Mouse (Mus musculus) layer of hippocampus, adult 2 months (tissue): ENCODE results near the gene Hormad1. TPM values are rescaled to one million over a fixed set of nuclear protein-coding genes. Genes with fewer than 3 reads are reported as not detected.

Experiments
- DNase-seq, 2 experiments: peaks; one replicate each; pipeline ENCODE4 v3.0.0; 2022; ENCODE audit warnings: low spot score in 2 of 2
- H3K27ac ChIP-seq: fragments of 200-600 bp; 2 replicates; pipeline ENCODE4 v1.8.1; 2022
- H3K4me3 ChIP-seq: fragments of 200-600 bp; 2 replicates; pipeline ENCODE4 v1.8.1; 2022; ENCODE audit warnings: mild to moderate bottlenecking
- CTCF ChIP-seq: fragments of 200-600 bp; conservative IDR thresholded peaks from 2 replicates; pipeline ENCODE4 v1.8.1; 2022; ENCODE audit warnings: antibody characterized with exemption, mild to moderate bottlenecking, moderate library complexity
- total RNA-seq, 2 experiments: library from RNA; stranded (reverse); gene quantifications; 2 replicates each; pipeline ENCODE4 v1.2.3; 2021

Hormad1 gene
- total RNA-seq, 2 experiments from 2014 or later = not detected

DNA sequence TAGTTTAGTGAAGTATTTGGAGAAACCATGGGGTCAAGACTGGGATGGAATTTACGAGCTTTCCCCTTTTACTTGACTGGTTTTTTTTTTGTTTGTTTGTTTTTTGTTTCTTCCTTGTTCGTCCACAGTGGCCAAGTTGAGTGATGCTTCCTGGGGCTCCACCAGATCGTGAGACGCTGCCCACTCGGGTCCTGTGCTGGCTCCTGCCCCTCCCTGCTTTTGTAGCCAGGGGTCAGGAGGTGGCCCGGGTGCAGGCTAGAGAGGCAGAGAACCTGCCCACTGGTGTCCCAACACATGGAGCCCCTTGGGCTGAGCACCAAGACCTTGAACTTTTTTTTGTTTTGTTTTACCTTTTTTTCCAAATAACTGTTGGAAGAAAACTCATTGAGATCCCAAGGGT lies 71.8 kb downstream of the Hormad1 start:
- Histone ChIP-seq H3K4me3 (no peak overlapping the region), H3K27ac (peak overlapping the region; percentile 99; the same call in 1 of the 2 replicates)
- TF ChIP-seq CTCF = no peak
- no peak for DNase-seq

DNA sequence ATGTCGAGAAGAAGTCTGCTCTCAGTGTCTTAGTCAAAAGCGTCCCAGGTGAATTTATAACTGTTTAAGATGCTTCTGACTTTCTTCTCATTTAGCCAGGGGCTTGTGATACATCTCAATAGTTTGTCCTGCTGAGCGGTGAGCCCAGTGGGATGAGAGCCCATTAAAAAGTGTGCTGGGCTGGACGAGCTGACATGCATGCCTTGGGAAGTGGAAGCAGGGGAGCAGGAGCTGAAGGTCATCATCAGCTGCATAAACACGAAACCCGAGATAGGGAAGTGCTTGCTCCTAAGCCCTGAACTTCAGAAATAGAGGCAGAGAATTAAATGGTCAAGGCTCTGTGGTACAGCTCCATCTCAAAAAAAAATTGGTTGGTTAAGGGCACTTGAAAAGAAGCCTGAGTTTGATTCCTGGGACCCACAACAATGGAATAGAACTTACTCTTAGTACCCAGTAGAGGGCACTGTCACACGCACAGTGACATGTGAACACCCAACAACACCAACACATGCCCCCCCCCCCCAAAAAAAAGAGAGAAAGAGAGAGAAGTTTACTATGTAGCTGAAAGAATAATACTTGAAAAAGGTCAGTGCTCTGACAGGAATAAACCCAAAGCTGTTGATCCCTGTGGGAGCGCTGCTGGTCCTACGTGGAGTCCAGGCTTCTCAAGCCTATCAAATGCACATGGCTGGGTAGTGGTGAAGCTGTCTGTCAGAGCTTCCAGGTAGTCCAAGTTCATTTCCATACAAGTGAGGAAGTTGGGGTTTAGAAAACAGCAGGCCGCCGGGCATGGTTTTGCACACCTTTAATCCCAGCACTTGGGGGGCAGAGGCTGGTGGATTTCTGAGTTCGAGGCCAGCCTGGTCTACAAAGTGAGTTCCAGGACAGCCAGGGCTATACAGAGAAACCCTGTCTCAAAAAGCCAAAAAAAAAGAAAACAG lies 73.4 kb downstream of the Hormad1 start:
- no peak for DNase-seq
- TF ChIP-seq CTCF = peak; percentile 80
- Histone ChIP-seq H3K4me3 (no peak overlapping the region), H3K27ac (peak overlapping the region; percentile 99; the same call in 1 of the 2 replicates)

DNA sequence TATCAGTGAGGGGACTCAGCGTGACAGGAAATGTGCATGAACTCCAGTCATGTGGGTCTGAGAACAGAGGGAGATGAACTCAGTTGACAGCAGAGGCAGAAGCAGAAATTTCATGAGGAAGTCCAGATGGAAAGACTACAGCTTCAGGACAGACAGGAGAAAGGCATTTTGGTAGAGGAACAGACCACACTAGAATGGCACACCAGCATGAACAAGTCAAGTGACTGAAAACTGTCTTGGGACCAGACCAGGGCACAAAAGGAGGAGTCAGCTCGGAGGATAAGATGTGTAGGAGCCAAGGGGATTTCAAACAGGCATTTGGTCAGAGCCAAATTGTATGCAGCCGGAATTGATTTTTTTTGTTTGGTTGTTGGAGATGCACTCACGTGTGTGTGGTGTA lies 76.2 kb downstream of the Hormad1 start:
- H3K4me3 ChIP-seq = no peak overlapping the region
- DNase-seq = no peak
- no peak overlapping the region for H3K27ac ChIP-seq
- no peak for TF ChIP-seq CTCF

DNA sequence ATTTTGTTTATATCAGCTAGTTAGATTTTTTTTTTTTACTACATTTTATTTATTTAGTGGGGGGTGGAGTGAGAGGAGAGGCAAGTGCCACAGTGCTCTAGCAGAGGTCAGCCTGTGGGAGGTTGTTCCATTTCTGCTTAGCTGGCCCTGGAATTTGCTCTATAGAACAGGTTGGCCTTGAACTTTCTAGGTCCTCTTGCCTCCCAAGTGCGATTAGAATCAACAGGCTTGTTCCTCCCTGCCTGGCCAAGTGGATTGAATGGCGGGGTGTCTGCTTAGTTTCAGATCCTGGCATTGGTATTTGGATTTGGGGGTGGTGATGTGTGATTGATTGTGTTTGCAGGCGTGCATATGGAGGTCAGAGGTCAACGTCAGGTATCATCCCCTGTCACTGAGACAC lies 76.6 kb downstream of the Hormad1 start:
- Histone ChIP-seq H3K27ac (no peak overlapping the region), H3K4me3 (no peak overlapping the region)
- no peak for TF ChIP-seq CTCF
- no peak for DNase-seq

Other genes starting within 250 kb of the Hormad1 start
- 10 to 100 TPM; 53.1 to 63.3 TPM for gene Cers2, start 244.9 kb upstream of the Hormad1 start, total RNA-seq
- gene Setdb1, start 202.5 kb upstream of the Hormad1 start, total RNA-seq = 10 to 100 TPM; 37.7 to 39.2 TPM
- not detected for gene 4930558C23Rik, start 156.8 kb upstream of the Hormad1 start, total RNA-seq
- gene Arnt, start 125.3 kb upstream of the Hormad1 start, total RNA-seq = 10 to 100 TPM; 36.0 to 45.1 TPM
- gene Ctsk, start 60.4 kb upstream of the Hormad1 start, total RNA-seq = 1 to 10 TPM; 2.6 TPM
- gene Ctss, start 32.9 kb upstream of the Hormad1 start, total RNA-seq = 10 to 100 TPM; 55.0 to 57.5 TPM
- gene Golph3l, start 29.3 kb downstream of the Hormad1 start, total RNA-seq = 10 to 100 TPM; 21.6 to 23.2 TPM
- gene Ensa, start 65.3 kb downstream of the Hormad1 start, total RNA-seq = 100 to 1,000 TPM; 302 to 322 TPM
- gene Mcl1, start 99.1 kb downstream of the Hormad1 start, total RNA-seq = 10 to 100 TPM; 49.6 to 55.2 TPM
- gene Adamtsl4, start 128.2 kb downstream of the Hormad1 start, total RNA-seq = 1 to 10 TPM; 7.0 to 7.9 TPM
- gene Ecm1, start 179.9 kb downstream of the Hormad1 start, total RNA-seq = 10 to 100 TPM in 1 of 2 experiments, 1 to 10 TPM in 1; 9.3 to 10.5 TPM
- gene Tars2, start 200.5 kb downstream of the Hormad1 start, total RNA-seq = 10 to 100 TPM; 43.1 to 44.0 TPM